Mouse (Mus musculus): ENCODE results near the gene Sftpa1.

GRCm38 (mm10) chr14:41098726-41099125, 32.9 kb upstream of the Sftpa1 start:
- no peak for TF ChIP-seq CTCF (IDR thresholded peaks at IDR 0.05; ENCODE audit: low read depth, low read length)
- no peak for TF ChIP-seq POLR2A (IDR thresholded peaks at IDR 0.05; ENCODE audit: extremely low read depth, insufficient read depth, low read length)

All from liver, adult 2 months (tissue).